Mouse (Mus musculus): ENCODE measurements around the gene Abhd12b.

The Abhd12b gene

DNA sequence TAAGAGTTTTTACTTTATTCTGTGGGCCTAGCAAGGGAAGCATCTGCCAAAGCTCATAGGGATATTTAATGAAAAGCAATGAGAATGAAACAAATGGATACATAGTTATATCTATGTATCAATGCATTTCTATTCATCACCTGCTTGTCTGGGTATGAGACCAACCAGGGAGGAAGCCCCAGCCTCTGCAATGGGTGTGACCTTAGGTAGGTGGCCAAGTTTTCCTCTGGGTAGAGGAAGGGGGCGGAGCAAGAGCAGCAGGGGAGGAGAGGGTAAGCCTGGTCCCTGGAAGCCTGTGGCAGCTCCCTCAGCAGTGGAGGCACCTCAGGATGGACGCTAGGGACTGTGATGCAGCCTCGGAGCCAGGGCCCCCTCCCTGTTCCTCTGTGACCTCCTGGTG is at the start of gene Abhd12b:
Gene Abhd12b (plus strand): TSS at position 301 of the 400 bp plus-strand sequence.
- DNase-seq: no peak

DNA sequence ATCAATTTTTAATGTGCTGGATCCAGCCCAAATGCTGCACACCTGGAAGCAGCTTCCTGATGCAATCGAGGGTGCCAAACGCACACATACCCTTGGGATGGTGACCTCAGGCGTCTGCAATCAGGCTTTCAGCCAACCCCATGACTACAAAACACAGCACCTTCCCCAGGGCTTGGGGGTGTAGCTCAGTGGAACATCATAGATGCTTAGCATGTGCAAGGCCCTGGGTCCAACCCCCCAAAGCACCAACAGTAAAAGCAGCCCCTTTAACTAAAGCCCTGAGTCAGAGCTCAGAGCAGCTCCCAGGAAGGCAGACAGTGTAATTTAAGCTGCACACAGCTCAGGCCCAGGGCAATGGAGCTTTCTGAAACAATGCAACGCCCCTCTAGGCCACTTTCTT is 49.7 kb upstream of the Abhd12b start:
- peak; percentile 11 to 31 for DNase-seq

DNA sequence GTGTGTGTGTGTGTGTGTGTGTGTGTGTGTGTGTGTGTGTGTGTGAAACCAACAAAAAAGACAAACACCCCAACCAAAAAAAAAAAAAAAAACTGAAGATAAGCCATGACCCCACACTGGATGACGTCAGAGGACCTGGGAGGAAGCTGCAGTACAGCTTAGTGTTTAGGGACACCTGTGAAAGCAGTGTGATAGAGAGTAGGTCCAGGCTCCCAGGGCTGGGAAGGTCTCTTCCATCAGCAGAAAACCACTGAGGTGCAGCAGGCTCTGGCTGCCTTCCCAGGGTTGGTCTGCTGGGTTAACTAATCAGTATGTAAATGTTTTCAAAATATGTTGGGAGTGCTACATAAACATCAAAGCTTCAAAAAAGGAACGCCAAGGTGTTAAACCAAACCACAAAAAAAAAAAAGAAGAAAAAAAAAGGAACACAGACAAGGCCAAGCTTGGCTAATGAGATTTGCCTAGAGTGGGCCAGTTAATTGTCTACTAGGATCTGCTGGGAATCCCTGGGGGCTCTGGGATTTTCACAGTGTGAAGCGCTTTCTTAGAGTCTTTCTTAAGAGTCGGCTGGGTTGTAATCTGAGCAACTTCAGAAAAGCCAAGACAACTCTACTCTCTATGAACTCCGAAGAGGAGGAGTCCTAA is 49.0 kb upstream of the Abhd12b start:
- DNase-seq: peak; percentile 40 to 48

DNA sequence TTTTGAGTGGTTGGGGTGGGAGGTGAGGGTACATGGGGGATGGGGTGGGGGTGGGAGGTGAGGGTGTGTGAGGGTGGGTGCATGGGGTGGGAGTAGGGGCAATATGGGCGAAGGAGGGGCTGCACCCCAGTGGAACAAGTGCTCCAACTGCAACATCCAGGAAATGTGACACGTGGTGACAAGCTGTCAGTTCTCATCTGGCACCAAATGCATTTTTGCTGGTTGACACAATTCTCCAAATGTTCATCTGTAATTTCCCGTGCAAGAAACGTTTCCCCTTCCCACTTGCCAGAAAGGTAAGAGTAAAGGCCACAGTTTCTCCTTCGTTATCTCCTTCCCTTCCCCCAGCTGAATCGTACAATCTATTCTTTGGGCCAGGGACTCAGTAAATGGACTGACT is 48.1 kb upstream of the Abhd12b start:
- DNase-seq: no peak

DNA sequence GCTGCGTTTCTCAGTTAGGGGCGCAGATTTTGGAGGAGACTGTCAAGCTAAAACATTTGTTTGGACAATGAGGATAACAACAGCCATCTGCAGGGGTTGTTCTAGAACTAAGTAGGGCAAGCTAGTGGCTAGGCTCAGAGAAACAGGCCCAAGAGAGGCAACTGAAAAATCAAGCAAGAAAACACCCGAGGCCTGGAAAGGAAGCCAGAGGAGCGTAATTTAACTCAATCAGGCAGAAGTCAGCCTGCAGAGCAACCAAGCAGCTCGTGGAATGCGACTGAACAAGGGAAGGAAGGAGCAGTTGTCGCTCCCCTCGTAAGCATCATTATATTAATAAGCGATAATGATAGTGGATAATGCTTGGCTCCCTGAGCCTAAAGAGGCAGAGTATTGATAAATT is 47.4 kb upstream of the Abhd12b start:
- DNase-seq: no peak

DNA sequence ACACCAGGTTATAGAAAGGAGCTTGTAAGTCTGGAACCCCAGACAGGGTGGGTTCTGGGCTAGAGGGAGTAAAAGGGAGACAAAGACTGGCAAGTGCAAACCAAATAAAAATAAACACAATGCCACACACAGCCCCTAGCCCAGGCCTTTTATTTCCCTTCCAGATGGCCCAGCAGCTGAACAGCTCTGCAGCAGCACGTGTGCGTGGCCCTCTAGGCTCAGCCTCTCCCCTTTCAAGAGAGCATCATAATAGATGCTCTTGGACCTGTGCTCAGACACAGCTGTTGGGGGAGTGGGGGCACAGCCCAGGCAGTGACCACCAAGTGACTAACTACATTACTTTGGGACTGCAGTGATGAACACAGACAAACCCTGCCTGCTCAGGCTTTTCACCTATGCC is 45.8 kb upstream of the Abhd12b start:
- DNase-seq: no peak

DNA sequence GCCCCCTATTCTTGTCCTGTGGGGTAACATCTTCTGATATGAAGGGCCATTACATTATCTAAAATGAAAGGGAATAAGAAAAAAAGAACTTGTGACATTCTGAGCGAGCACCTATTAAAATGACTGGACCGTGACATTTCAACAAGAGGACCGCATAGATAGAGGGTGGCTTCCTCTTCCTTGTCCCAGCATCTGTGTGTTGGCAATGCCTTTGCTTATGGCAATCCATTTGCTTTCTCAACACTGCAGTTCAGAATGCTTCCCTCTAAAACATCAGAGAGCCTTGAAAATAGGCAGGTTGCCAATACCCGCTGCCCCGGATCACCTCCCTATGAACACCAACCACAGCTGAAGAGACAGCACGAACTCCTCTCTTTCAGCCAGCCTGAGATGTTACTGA is 44.0 kb upstream of the Abhd12b start:
- DNase-seq: no peak

DNA sequence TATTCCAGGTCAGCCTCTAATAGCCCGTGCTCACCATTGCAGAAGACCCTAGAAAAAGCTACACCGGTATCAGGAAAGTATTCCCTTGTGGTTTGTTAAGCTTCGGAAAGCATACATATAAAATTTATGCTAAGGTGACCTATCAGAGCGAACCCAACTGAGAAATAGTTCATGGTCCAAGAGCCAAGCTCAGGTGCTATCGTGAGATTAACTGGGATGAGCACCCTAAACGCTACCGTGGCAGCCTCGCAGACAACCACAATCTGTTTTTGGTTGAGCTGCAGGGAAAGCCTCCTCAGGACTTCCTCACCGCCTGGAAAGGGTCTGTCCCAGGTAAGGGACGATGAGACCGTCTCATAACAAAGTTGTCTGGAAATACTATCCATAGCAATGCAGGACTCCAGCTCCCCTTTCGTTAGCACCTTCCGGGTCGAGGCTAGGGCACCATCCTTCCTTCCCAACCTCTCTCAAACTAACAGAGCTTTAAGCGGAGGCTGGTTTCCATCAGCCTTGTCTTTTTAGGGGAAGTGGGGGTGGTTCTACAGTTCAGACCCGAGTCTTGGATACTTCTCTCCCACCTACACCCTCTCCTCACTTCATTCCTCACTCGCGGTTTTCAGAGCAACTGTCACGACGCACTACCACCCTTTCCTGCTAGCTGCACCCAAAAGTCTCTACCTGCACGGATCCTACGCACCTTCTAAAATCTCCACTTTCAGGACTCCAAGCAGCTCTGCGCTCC is 43.4 kb upstream of the Abhd12b start:
- DNase-seq: no peak

DNA sequence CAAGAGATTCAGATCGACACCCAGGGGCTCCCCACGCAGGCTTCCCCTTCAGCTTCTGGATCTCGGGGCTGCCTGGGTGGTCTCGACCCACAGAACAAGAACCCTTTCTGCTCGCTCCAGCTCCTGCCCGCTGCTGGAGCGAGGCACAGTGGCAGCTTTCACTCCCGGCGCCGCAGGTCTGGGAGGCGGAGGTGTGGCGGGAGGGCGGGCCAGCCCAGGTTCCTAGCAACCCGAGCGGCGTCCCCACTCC is 42.9 kb upstream of the Abhd12b start:
- DNase-seq: no peak

DNA sequence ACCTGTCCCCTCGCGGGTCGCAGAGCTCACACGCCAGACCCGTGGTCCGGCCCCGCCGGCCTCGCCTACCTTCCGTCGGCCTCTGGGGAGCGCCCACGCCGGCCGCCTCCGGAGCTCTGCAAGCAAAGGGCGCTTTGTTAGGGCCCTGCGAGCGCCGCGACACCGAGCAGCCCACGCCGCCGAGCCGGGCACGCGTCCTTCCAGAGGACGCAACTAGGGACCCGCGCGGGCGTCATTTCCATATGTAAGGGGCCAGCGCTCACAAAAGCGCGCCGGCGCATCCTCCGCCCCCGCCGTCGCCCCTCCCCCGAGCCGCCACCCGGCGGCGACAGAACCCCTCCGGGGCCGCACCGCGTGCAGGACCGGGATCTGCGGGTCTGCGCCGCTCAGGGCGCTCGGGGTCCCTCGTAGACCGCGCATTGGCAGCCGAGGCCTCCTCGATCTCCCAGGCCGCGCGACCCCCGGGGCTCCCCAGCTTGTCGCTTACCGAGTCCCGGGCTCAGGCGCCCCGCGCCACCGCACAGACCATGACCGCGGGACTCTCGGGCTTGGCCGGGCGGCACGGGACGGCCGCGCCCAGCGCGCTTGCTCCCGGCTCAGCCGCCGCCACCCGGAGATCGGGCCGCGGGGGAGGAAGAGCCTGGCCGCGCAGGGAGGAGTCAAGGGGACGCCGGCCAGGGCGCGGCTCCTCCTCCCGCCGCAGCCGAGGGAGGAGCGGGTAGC is 42.4 kb upstream of the Abhd12b start:
- peak; percentile 54 to 56 for DNase-seq

DNA sequence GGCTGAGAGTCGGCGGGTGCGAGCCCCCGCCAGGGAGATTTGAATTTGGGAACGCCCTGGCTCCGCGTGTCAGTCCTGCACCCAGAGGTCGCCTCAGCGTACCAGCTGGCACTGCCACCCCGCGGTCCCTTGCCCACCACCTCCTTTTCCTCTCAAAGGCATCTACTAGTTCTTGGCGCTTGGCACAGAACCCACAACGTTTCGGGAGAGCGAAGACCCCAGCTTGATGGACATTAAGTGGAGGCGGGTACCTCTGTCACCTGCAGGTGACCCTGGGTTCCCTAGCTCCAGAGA is 41.9 kb upstream of the Abhd12b start:
- no peak for DNase-seq

DNA sequence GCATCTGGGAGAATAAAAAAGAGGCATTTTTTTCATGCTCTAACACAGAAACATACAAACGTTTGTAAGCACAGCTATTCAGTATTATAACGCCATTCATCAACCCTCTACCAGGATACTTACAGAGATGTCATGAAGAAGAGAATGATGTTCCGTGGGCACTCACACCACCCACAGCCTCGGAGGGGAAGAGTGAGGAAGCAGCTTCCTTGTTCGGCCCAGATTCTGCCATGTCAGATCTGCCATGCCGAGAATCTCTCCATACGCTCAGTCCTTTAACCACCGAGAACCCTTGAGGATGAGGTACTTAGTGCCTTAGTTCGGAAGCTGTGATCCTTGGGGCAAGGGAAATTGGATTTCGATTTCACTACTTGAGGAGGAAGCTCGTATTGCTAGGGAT is 40.6 kb upstream of the Abhd12b start, which contains the start of gene Nin:
Gene Nin (minus strand): TSS at position 367 of the 400 bp plus-strand sequence.
- no peak for DNase-seq

DNA sequence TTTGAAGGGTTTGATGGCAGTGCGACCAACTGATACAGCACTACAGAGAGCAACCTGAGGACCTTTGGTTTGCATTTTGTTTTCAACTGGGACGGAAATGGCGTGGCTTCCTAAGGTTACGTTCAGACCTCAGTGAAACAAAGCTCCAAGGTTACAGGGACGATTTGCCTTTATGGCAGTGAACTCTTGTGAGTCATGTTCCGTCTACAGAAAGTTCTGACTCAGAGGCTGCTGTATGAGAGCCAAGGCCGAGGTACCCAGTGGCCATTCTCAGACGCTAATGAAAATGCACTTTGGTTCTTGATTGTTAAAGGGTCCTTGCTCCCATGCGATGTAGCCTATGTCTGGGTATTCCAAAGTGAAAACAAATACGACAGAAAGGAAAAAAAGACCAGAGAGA is 36.8 kb upstream of the Abhd12b start:
- no peak for DNase-seq

DNA sequence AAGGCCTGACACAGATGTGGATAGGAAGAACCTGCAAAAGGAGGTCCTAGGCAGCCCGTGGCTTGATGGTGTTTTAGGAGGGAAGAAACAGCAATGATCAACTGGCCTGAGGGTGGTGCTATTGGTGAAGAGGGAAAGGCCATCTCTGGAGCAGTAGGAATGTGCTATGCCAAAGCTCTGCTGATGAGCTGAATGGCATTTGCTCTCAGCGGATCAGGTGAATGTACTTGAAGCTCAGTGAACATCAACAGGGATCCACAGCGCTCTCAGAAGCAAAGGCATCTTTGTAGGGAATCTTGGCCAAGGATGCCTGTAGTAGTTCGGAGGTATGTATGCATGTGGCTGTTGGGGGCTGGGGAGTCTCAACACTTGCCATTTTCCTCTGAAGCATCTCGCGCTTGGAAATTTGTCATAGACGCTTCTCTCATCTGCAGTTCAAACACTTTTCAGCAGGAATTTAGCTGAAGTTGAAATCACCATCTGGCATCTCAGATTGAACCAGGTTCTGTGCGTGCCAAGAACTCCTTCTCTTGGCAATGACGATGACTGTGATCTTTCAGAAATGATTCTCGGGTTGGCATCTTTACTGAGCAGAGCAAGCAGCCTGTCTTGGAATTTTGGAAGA is 35.1 kb upstream of the Abhd12b start:
- DNase-seq: no peak

DNA sequence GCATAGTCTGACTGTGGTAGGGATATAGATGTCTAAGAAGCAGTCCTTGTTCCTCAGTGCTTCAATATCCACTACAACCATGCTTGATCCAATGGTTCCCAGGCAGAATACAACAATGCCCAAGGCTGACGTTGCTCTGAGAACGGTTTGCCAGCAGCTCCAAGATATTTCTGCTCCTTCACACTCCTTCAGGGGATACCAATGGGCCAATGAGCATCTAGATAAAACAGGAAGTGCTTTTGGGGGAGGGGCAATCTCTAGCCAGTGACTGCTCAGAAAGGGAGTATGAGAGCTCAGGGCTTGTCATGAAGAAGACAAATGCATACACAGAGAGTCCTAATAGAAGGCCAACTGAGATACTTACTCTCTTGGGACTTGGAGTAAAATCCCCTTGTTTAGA is 34.4 kb upstream of the Abhd12b start:
- DNase-seq: no peak

DNA sequence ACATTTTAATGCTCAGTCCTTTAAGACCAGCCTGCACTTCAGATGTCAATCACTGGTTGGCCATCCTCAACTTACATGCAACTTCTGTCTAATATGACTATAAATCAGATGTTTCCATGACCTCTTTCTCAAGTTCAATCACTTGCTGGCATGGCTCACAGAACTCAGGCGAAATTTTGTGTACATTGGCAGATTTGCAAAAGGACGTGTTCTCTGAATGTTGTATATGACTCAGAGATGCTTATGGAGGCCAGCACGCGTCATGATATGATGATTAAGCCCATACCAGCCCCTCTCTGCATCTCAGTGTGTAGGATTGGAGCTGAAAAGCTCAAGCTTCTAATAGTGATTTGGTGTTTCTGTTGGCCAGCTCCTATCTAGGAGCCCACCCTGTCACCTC is 27.3 kb upstream of the Abhd12b start:
- no peak for DNase-seq

DNA sequence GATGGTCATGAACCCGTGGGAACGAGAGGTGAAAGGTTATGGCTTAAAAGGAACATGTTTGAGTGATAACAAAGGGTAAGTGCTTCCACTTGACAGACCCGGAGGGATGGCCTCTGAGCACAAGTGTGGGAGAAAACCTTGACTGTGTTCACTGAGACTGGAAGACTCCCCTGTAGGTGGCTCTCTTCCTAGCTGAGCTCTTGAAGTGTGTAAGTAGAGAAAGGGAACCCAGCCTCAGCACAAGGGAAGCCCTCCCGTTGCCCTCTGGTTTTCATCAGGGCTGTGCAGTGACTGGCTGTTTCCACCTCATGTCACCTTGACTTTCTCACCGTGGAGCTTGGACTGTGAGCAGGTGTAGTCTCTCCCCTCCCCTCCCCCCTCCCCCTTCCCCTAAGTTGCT is 24.8 kb upstream of the Abhd12b start:
- DNase-seq: no peak

DNA sequence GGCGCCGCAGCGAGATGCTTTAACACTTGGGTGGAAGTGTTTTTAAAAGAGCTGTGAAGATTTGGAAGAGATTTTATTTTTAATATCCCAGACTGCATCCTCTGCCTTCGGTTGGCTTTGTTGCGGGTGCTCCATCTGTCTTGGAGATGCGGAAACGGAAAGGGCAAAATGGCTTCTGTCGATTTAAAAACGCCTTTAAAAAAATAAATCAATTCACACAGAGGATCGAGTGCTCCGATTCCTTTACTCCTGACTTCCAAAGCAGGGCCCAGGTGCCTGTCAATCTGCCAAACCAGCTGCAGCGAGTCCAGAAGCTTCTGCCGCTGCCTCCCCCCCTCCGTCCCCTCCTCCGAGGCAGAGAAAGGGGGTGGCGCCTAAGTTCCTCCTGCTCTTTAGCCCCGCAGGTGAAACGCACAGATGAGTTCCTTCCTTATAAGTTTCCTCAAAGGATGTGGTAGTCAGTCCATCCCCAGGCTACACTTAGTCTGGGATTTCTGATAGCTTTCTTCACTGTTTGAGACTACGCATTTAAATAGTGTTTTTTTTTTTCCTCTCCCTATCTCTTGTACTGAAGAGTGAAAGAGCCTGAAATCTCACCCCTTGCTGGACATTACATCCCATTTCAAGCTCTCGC is 22.8 kb upstream of the Abhd12b start:
- no peak for DNase-seq

DNA sequence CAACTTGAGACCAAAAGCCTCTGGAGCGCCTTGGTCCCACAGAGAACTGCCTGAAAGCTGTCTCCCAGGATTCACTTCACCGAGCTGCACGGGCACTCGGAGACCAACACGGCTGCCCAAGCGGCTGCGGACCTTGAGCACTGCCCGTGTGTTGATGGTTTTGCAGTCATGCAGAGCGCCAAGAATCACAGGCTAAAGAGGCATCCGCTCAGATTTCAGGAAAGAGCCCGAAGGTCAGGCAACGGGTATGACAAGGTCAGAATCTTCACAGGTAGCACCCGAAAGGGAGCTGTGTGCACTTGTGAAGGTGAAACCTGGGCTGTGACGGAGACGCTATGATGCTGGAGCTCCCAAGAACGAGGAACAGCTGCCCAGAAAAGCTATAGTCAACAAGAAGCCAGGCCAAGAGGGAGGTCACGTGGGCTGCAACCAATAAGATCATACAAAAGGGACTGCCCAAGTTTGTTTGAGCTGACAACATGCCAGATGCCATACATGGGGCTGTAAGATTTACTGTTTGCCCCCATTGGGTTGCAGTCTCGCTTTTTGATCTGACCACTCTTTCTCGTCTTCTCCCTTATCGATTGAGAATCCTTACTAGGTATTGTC is 19.2 kb upstream of the Abhd12b start:
- peak; percentile 26 to 31 for DNase-seq

DNA sequence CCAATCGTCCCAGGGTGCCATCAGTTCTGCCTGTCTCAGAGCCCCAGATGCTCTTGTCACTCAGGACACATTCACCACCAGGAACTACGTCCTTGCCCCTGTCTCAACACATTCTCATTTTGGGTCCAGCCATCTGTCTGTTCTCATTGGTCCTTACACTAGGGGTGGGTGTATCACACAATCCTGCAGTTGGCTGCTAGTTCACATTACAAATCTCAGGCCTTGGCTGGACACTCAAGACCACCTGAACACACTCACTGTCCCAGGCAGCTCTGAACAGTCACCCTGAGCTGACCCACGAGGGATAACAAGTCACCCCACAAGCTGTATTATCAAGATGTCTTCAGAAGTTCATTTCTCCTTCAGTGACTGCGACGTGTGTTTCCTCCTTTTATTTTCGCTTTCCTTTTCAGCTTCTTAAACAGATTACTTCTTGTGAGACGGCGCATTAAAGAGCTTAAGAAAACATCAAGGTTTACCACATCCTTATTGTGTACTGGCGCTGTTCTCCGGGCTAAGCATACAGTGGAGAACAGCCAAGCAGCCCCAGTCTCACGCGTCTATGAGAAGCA is 17.7 kb upstream of the Abhd12b start:
- no peak for DNase-seq

DNA sequence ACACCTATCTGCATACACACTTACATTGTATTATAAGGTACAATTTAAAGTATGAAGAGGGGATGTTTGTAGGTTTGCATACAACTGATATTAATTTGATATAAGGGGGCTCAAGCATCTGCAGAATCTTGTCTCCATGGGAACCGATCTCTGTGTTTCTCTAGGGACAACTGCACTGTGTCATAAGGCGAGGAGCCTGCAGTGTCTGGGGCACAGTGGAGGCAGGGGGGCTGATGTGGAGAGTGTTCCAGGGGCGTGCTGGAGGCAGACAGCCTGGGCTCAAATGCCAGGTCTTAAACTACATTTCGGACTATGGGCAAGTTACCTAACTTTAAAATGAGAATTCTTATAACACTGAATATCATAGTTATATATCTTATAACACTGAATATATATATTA is 16.8 kb upstream of the Abhd12b start:
- DNase-seq: no peak

DNA sequence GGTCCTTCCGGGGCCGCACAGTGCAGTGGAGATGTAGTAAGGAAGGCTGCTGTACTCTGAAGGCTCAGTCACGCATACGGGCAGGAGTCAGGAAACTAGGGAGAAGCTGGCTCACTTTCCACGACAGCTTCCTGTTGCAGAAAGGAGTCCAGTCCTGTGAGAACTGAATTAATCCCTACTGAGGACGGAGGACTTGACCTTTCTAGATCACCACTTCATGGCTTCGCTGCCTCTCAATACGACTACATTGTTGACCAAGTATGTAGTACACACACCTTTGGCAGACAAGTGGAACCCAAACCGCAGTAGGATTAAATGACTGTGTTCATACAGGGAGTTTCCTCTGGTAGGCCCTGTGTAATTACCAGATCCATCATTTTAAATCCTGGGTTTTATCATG is 16.3 kb upstream of the Abhd12b start:
- DNase-seq: no peak

DNA sequence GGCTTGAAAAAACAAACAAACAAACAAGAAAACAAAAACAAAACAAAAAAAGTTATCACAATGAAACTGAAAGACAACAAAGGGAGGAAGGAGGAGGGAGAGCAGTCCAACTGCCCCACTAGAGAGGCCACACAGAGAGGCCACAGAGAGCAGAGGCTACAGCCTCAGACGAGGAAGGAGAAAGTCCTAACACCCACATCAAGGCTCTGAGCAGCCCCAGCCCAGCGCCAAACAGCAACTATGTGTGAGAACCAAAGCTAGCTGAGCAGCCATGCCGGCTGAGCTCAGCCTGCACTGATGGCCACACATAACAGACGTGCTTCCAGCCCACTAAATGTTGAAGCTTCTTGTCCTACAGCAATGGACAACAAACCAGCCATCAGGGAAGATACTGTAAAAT is 14.1 kb upstream of the Abhd12b start:
- no peak for DNase-seq
